Comparison of ENCODE assay signal across 15 mouse cellular contexts in genomic region chr14:6426353-6426752, GRCm38 (mm10). TPM values are rescaled to one million over a fixed set of nuclear protein-coding genes. Genes with fewer than 3 reads are reported as not detected.
A peak's percentile ranks its signal among the peaks of the same experiment; 100 is the strongest.
DNase-seq lines count a peak whose midpoint lies in the region; ATAC-seq lines count a peak whose summit lies in the region.
"Not testable (repeated sequence)": the region's sequence is repeated elsewhere in the genome, so short reads cannot be mapped to it uniquely, and the experiment has no call there.
"Had no signal": no experiment of that assay in that cellular context is flagged by ENCODE, and none has a peak within 500 bp of the region (broad histone marks: within the 10 kb centered on the region; RNA-seq: fewer than 3 reads in every experiment).

No protein-coding gene starts in this region.

- H3K27me3 ChIP-seq in forebrain, embryonic 11.5 days (ENCODE audit: control insufficient read depth, insufficient read depth, low read length); hindbrain, embryonic 13.5 days; limb, embryonic 10.5 days (ENCODE audit: low read depth, poor library complexity, severe bottlenecking); midbrain, embryonic 12.5 days: not testable (repeated sequence)

- not testable (repeated sequence) for H3K9me3 ChIP-seq in forebrain, embryonic 11.5 days (ENCODE audit: control insufficient read depth, low read length); hindbrain, embryonic 13.5 days; limb, embryonic 10.5 days (replicated peaks); midbrain, embryonic 12.5 days

- H3K36me3 ChIP-seq in forebrain, embryonic 11.5 days (ENCODE audit: control insufficient read depth, insufficient read depth, low read length); hindbrain, embryonic 13.5 days; limb, embryonic 10.5 days; midbrain, embryonic 12.5 days: not testable (repeated sequence)

- H3K4me3 ChIP-seq in forebrain, embryonic 11.5 days (ENCODE audit: low read depth, low read length) = peak overlapping the region; percentile 6; the same call in 1 of the 2 replicates
- peak overlapping the region; percentile 41 for H3K4me3 ChIP-seq in hindbrain, embryonic 13.5 days
- H3K4me3 ChIP-seq in limb, embryonic 10.5 days = peak overlapping the region; percentile 27
- peak overlapping the region; percentile 31 for H3K4me3 ChIP-seq in midbrain, embryonic 12.5 days

- WGBS in forebrain, embryonic 11.5 days = 27% methylated on average over 18 of the region's 22 CpGs
- WGBS in hindbrain, embryonic 13.5 days = 28% methylated on average over 22 of the region's 22 CpGs
- WGBS in limb, embryonic 10.5 days = 18% methylated on average over 22 of the region's 22 CpGs
- WGBS in midbrain, embryonic 12.5 days = 14% methylated on average over 21 of the region's 22 CpGs

- DNase-seq in cerebellum, postnatal 10 days = peak; percentile 5 to 17
- peak; percentile 2 for DNase-seq in forebrain, embryonic 11.5 days (ENCODE audit: low spot score)
- peak; percentile 4 to 10 for DNase-seq in gastrocnemius, postnatal 4 days (ENCODE audit: low spot score in 2 of 2)
- peak; percentile 13 for DNase-seq in kidney, adult 9 months
- peak; percentile 22 for DNase-seq in limb, embryonic 10.5 days (ENCODE audit: low spot score)
- peak; percentile 3 for DNase-seq in right cerebral cortex, postnatal 14 days

- H3K27ac ChIP-seq in forebrain, embryonic 11.5 days (ENCODE audit: low read depth, low read length); hindbrain, embryonic 13.5 days; limb, embryonic 10.5 days; midbrain, embryonic 12.5 days (replicated peaks): not testable (repeated sequence)

- not testable (repeated sequence) for H3K4me1 ChIP-seq in forebrain, embryonic 11.5 days (replicated peaks; ENCODE audit: control insufficient read depth, insufficient read depth, low read length); hindbrain, embryonic 13.5 days (replicated peaks); limb, embryonic 10.5 days; midbrain, embryonic 12.5 days

- H3K4me2 ChIP-seq in forebrain, embryonic 11.5 days (ENCODE audit: low read depth, low read length, severe bottlenecking) = peak overlapping the region; percentile 29; the same call in 1 of the 2 replicates
- peak overlapping the region; percentile 57 for H3K4me2 ChIP-seq in hindbrain, embryonic 13.5 days
- peak overlapping the region; percentile 46 for H3K4me2 ChIP-seq in midbrain, embryonic 12.5 days (replicated peaks)

- ATAC-seq in forebrain, embryonic 11.5 days (replicated peaks; ENCODE audit: low FRiP score); hindbrain, embryonic 13.5 days (ENCODE audit: low FRiP score); midbrain, embryonic 12.5 days (ENCODE audit: low FRiP score, low read depth): not testable (repeated sequence)

- not testable (repeated sequence) for H3K9ac ChIP-seq in forebrain, embryonic 11.5 days (ENCODE audit: low read length); midbrain, embryonic 12.5 days (replicated peaks)
- H3K9ac ChIP-seq in hindbrain, embryonic 13.5 days = peak overlapping the region; percentile 60; the same call in 1 of the 2 replicates

RNA-seq across cellular contexts. Expression of gene Gm3591, which starts 14.1 kb away (rescaled TPM):
- polyA plus RNA-seq in forebrain, embryonic 11.5 days (2014; fragmentation: Nextera tagmentation; extraction: Ambion mirVana) = 1.3 and 2.5 TPM in 2 replicates
- under 1 TPM in 1 of 2 experiments, not detected in 1; 0.32 TPM for total RNA-seq in gastrocnemius, postnatal 4 days (2021)
- polyA plus RNA-seq in hindbrain, embryonic 13.5 days (2015; fragmentation: Nextera tagmentation; extraction: Ambion mirVana) = 3.7 and 4.7 TPM in 2 replicates
- polyA plus RNA-seq in limb, embryonic 10.5 days (2016; fragmentation: Nextera tagmentation; extraction: Ambion mirVana) = 0.34 and 1.3 TPM in 2 replicates
- polyA plus RNA-seq in midbrain, embryonic 12.5 days (2016; fragmentation: Nextera tagmentation; extraction: Ambion mirVana) = 1.5 and 2.0 TPM in 2 replicates
- total RNA-seq: megakaryocyte, adult 5-6 weeks; neutrophil, adult 5-6 weeks had no signal
- polyA plus RNA-seq: G1E; liver, embryonic 16.5 days had no signal

RNA-seq across cellular contexts. Expression of gene Gm3594, which starts 18.1 kb away (rescaled TPM):
- not detected in 2 replicates for polyA plus RNA-seq in forebrain, embryonic 11.5 days (2014; fragmentation: Nextera tagmentation; extraction: Ambion mirVana)
- not detected for total RNA-seq in gastrocnemius, postnatal 4 days (2021)
- not detected in 2 replicates for polyA plus RNA-seq in hindbrain, embryonic 13.5 days (2015; fragmentation: Nextera tagmentation; extraction: Ambion mirVana)
- not detected in 2 replicates for polyA plus RNA-seq in limb, embryonic 10.5 days (2016; fragmentation: Nextera tagmentation; extraction: Ambion mirVana)
- polyA plus RNA-seq in midbrain, embryonic 12.5 days (2016; fragmentation: Nextera tagmentation; extraction: Ambion mirVana) = not detected in 2 replicates
- total RNA-seq: adrenal gland, postnatal 36 days; left cerebral cortex, postnatal 10 days; megakaryocyte, adult 5-6 weeks; neutrophil, adult 5-6 weeks had no signal
- polyA plus RNA-seq: G1E; heart, postnatal 0 days; liver, embryonic 16.5 days had no signal

RNA-seq across cellular contexts. Expression of gene Gm16440, which starts 36.2 kb away (rescaled TPM):
- polyA plus RNA-seq in forebrain, embryonic 11.5 days (2014; fragmentation: Nextera tagmentation; extraction: Ambion mirVana) = not detected in 2 replicates
- not detected for total RNA-seq in gastrocnemius, postnatal 4 days (2021)
- polyA plus RNA-seq in hindbrain, embryonic 13.5 days (2015; fragmentation: Nextera tagmentation; extraction: Ambion mirVana) = 0.25 TPM in 1 of 2 replicates, not detected in the other
- polyA plus RNA-seq in limb, embryonic 10.5 days (2016; fragmentation: Nextera tagmentation; extraction: Ambion mirVana) = not detected in 2 replicates
- not detected in 2 replicates for polyA plus RNA-seq in midbrain, embryonic 12.5 days (2016; fragmentation: Nextera tagmentation; extraction: Ambion mirVana)
- total RNA-seq: adrenal gland, postnatal 36 days; G1E; left cerebral cortex, postnatal 10 days; megakaryocyte, adult 5-6 weeks; neutrophil, adult 5-6 weeks had no signal
- polyA plus RNA-seq: G1E; heart, postnatal 0 days; liver, embryonic 16.5 days had no signal
